Mouse (Mus musculus): ENCODE results near the gene Fam19a2. TPM values are rescaled to one million over a fixed set of nuclear protein-coding genes. Genes with fewer than 3 reads are reported as not detected.

The Fam19a2 gene
- polyA plus RNA-seq, 1 experiment = not detected

GRCm38 (mm10) chr10:123721952-123722460, 458.2 kb downstream of the Fam19a2 start:
- TF ChIP-seq CTCF (IDR thresholded peaks at IDR 0.05; ENCODE audit: control insufficient read depth, insufficient read depth, low read length) (no peak), POLR2A (IDR thresholded peaks at IDR 0.05; ENCODE audit: borderline replicate concordance, control insufficient read depth, low read depth, low read length) (no peak)
- Histone ChIP-seq H3K4me1 (ENCODE audit: control insufficient read depth, insufficient read depth, low read length) (no peaks in the 10 kb centered on the region), H3K4me3 (replicated peaks; ENCODE audit: control insufficient read depth, low read depth, low read length) (no peak overlapping the region), H3K27ac (ENCODE audit: control insufficient read depth, insufficient read depth, low read depth, low read length, poor library complexity) (no peak overlapping the region)
- WGBS = 64% methylated on average over 2 of the region's 2 CpGs

GRCm38 (mm10) chr10:123723641-123724040, 459.8 kb downstream of the Fam19a2 start:
- H3K4me3 ChIP-seq (replicated peaks; ENCODE audit: control insufficient read depth, low read depth, low read length) = no peak overlapping the region
- H3K4me1 ChIP-seq (ENCODE audit: control insufficient read depth, insufficient read depth, low read length) = no peaks in the 10 kb centered on the region
- H3K27ac ChIP-seq (ENCODE audit: control insufficient read depth, insufficient read depth, low read depth, low read length, poor library complexity) = no peak overlapping the region
- TF ChIP-seq POLR2A (IDR thresholded peaks at IDR 0.05; ENCODE audit: borderline replicate concordance, control insufficient read depth, low read depth, low read length) (no peak), CTCF (IDR thresholded peaks at IDR 0.05; ENCODE audit: control insufficient read depth, insufficient read depth, low read length) (no peak)

GRCm38 (mm10) chr10:123748317-123748716, 484.5 kb downstream of the Fam19a2 start:
- TF ChIP-seq POLR2A (IDR thresholded peaks at IDR 0.05; ENCODE audit: borderline replicate concordance, control insufficient read depth, low read depth, low read length) (no peak), CTCF (IDR thresholded peaks at IDR 0.05; ENCODE audit: control insufficient read depth, insufficient read depth, low read length) (no peak)
- WGBS = 91% methylated on average over 1 of the region's 1 CpGs
- Histone ChIP-seq H3K4me1 (ENCODE audit: control insufficient read depth, insufficient read depth, low read length) (no peaks in the 10 kb centered on the region), H3K4me3 (replicated peaks; ENCODE audit: control insufficient read depth, low read depth, low read length) (no peak overlapping the region), H3K27ac (ENCODE audit: control insufficient read depth, insufficient read depth, low read depth, low read length, poor library complexity) (no peak overlapping the region)

- no peak overlapping the region for H3K27ac ChIP-seq (ENCODE audit: control insufficient read depth, insufficient read depth, low read depth, low read length, poor library complexity)
- no peak overlapping the region for H3K4me3 ChIP-seq (replicated peaks; ENCODE audit: control insufficient read depth, low read depth, low read length)
- 69% methylated on average over 6 of the region's 6 CpGs for WGBS
- H3K4me1 ChIP-seq (ENCODE audit: control insufficient read depth, insufficient read depth, low read length) = no peaks in the 10 kb centered on the region
- TF ChIP-seq POLR2A (IDR thresholded peaks at IDR 0.05; ENCODE audit: borderline replicate concordance, control insufficient read depth, low read depth, low read length) = no peak
- TF ChIP-seq CTCF (IDR thresholded peaks at IDR 0.05; ENCODE audit: control insufficient read depth, insufficient read depth, low read length) = no peak
Measured at GRCm38 (mm10) chr10:123751676-123752280, 488.0 kb downstream of the Fam19a2 start.

- Histone ChIP-seq H3K4me1 (ENCODE audit: control insufficient read depth, insufficient read depth, low read length) (no peaks in the 10 kb centered on the region), H3K27ac (ENCODE audit: control insufficient read depth, insufficient read depth, low read depth, low read length, poor library complexity) (no peak overlapping the region), H3K4me3 (replicated peaks; ENCODE audit: control insufficient read depth, low read depth, low read length) (no peak overlapping the region)
- 77% methylated on average over 3 of the region's 3 CpGs for WGBS
- TF ChIP-seq CTCF (IDR thresholded peaks at IDR 0.05; ENCODE audit: control insufficient read depth, insufficient read depth, low read length) (no peak), POLR2A (IDR thresholded peaks at IDR 0.05; ENCODE audit: borderline replicate concordance, control insufficient read depth, low read depth, low read length) (no peak)
Measured at GRCm38 (mm10) chr10:123752755-123753154, 489.0 kb downstream of the Fam19a2 start.

- WGBS = 71% methylated on average over 4 of the region's 4 CpGs
- no peaks in the 10 kb centered on the region for H3K4me1 ChIP-seq (ENCODE audit: control insufficient read depth, insufficient read depth, low read length)
- H3K4me3 ChIP-seq (replicated peaks; ENCODE audit: control insufficient read depth, low read depth, low read length) = no peak overlapping the region
- no peak overlapping the region for H3K27ac ChIP-seq (ENCODE audit: control insufficient read depth, insufficient read depth, low read depth, low read length, poor library complexity)
- TF ChIP-seq CTCF (IDR thresholded peaks at IDR 0.05; ENCODE audit: control insufficient read depth, insufficient read depth, low read length) = no peak
- TF ChIP-seq POLR2A (IDR thresholded peaks at IDR 0.05; ENCODE audit: borderline replicate concordance, control insufficient read depth, low read depth, low read length) = no peak
Measured at GRCm38 (mm10) chr10:123753996-123754395, 490.2 kb downstream of the Fam19a2 start.

GRCm38 (mm10) chr10:123789374-123789773, 525.6 kb downstream of the Fam19a2 start:
- WGBS = 72% methylated on average over 2 of the region's 2 CpGs
- TF ChIP-seq POLR2A (IDR thresholded peaks at IDR 0.05; ENCODE audit: borderline replicate concordance, control insufficient read depth, low read depth, low read length) (no peak), CTCF (IDR thresholded peaks at IDR 0.05; ENCODE audit: control insufficient read depth, insufficient read depth, low read length) (no peak)
- Histone ChIP-seq H3K4me1 (ENCODE audit: control insufficient read depth, insufficient read depth, low read length) (no peaks in the 10 kb centered on the region), H3K4me3 (replicated peaks; ENCODE audit: control insufficient read depth, low read depth, low read length) (no peak overlapping the region), H3K27ac (ENCODE audit: control insufficient read depth, insufficient read depth, low read depth, low read length, poor library complexity) (no peak overlapping the region)

Other genes with a start within 250 kb of the Fam19a2 start
- 14.4 and 24.4 TPM in 2 replicates for gene Mon2, start 187.5 kb upstream of the Fam19a2 start, polyA plus RNA-seq (2011; ENCODE audit: insufficient read depth, insufficient read length, low replicate concordance, missing spikeins)
- gene Usp15, start 67.0 kb upstream of the Fam19a2 start, polyA plus RNA-seq (2011; ENCODE audit: insufficient read depth, insufficient read length, low replicate concordance, missing spikeins) = 110 and 125 TPM in 2 replicates

All from bone marrow, adult 2 months (tissue).